Mouse (Mus musculus): ENCODE measurements around the gene Plin1. TPM values are rescaled to one million over a fixed set of nuclear protein-coding genes. Genes with fewer than 3 reads are reported as not detected.
A peak's percentile ranks its signal among the peaks of the same experiment; 100 is the strongest.

Plin1 gene
- total and polyA plus RNA-seq, 3 experiments, result not detected

GRCm38 (mm10) chr7:79742659-79743536 is 10.2 kb upstream of the Plin1 start, which contains the start of the genes Pex11a and Wdr93:
Gene Pex11a (minus strand): TSS chr7:79743131.
Gene Wdr93 (plus strand): TSS chr7:79743163.
- Histone ChIP-seq H3K4me2 (ENCODE audit: insufficient read depth, low read depth, poor library complexity, severe bottlenecking) (peak within 1 kb of the TSS; percentile 91), H3K4me3 (replicated peaks in 1 of 3; ENCODE audit: low read depth in 2 of 3, low read length in 2 of 3, poor library complexity in 1 of 3) (peak within 1 kb of the TSS; percentile 67 to 85 (median 84)), H3K4me1 (ENCODE audit: control insufficient read depth in 1 of 2, insufficient read depth in 2 of 2) (peaks cover 0 to 5% of the 10 kb centered on the region in 2 experiments; a peak in 2 of 4 replicates), H3K27ac (ENCODE audit: insufficient read depth, low read depth) (no peak within 1 kb of the TSS), H3K79me2 (replicated peaks; ENCODE audit: control insufficient read depth, extremely low read depth, insufficient read depth, poor library complexity, severe bottlenecking) (no peaks in the 10 kb centered on the region), H3K9me3 (replicated peaks; ENCODE audit: low read length) (no peaks in the 10 kb centered on the region), H3K9ac (ENCODE audit: insufficient read depth, low read depth) (peak within 1 kb of the TSS; percentile 75), H3K27me3 (replicated peaks) (no peaks in the 10 kb centered on the region), H3K36me3 (replicated peaks in 1 of 2; ENCODE audit: control insufficient read depth in 1 of 2, insufficient read depth in 1 of 2, low read length in 1 of 2) (peaks cover 5 to 18% of the 10 kb centered on the region in 2 experiments)
- dilution Hi-C loops (cut with MboI; ENCODE audit: extremely low pct_ligation_motif_present, extremely low pct_unique_long_range_greater_than_20kb, low sequenced_read_pairs) (no loop called here), in situ Hi-C loops (cut with MboI; ENCODE audit: low pct_ligation_motif_present, low pct_unique_long_range_greater_than_20kb, low sequenced_read_pairs) (no loop called here)
- peak; percentile 94 for DNase-seq (ENCODE audit: extremely low read depth)
- TF ChIP-seq TCF12 (IDR thresholded peaks at IDR 0.05; ENCODE audit: low read depth, low read length) (peak; percentile 44; the same call in 1 of the 2 replicates), ZKSCAN1 (IDR thresholded peaks at IDR 0.05; ENCODE audit: borderline replicate concordance, low read depth, low read length) (no peak), IRF4 (IDR thresholded peaks at IDR 0.05; ENCODE audit: low read depth, low read length) (peak; percentile 36; the same call in 1 of the 2 replicates), NRF1 (IDR thresholded peaks at IDR 0.05; ENCODE audit: low read depth, low read length) (no peak), BHLHE40 (IDR thresholded peaks at IDR 0.05; ENCODE audit: low read depth, low read length) (peak; percentile 45; the same call in 1 of the 2 replicates), USF2 (conservative IDR thresholded peaks at IDR 0.05; ENCODE audit: low read depth, low read length) (no peak), KAT2A (IDR thresholded peaks at IDR 0.05; ENCODE audit: insufficient replicate concordance, low read length) (peak; percentile 90), TBP (conservative IDR thresholded peaks at IDR 0.05; ENCODE audit: low read depth, low read length) (0 out of 2 replicates have a peak, but pooled peaks have one; percentile 22), MYC (IDR thresholded peaks at IDR 0.05; ENCODE audit: low read depth, low read length) (0 out of 2 replicates have a peak, but pooled peaks have one; percentile 45), GABPA (IDR thresholded peaks at IDR 0.05; ENCODE audit: insufficient replicate concordance, low read depth, low read length) (no peak), NELFE (IDR thresholded peaks at IDR 0.05; ENCODE audit: low read depth, low read length) (peak; percentile 56), SMC3 (IDR thresholded peaks at IDR 0.05; ENCODE audit: low read depth, low read length) (no peak), JUND (conservative IDR thresholded peaks at IDR 0.05; ENCODE audit: low read depth, low read length) (no peak), JUN (IDR thresholded peaks at IDR 0.05; ENCODE audit: insufficient read depth, low read depth, low read length) (no peak), CHD2 (IDR thresholded peaks at IDR 0.05; ENCODE audit: low read length) (no peak), MAX (IDR thresholded peaks at IDR 0.05; ENCODE audit: low read length) (peak; percentile 87), ETS1 (conservative IDR thresholded peaks at IDR 0.05; ENCODE audit: low read depth, low read length) (peak; percentile 49; the same call in 1 of the 2 replicates), MAZ (IDR thresholded peaks at IDR 0.05; ENCODE audit: low read depth, low read length) (0 out of 2 replicates have a peak, but pooled peaks have one; percentile 45), E2F4 (IDR thresholded peaks at IDR 0.05; ENCODE audit: insufficient replicate concordance, low read depth, low read length) (no peak), ZMIZ1 (IDR thresholded peaks at IDR 0.05; ENCODE audit: low read depth, low read length) (no peak), ELF1 (IDR thresholded peaks at IDR 0.05; ENCODE audit: low read depth, low read length) (peak; percentile 86), MXI1 (IDR thresholded peaks at IDR 0.05; ENCODE audit: low read depth, low read length) (peak; percentile 92), ZNF384 (IDR thresholded peaks at IDR 0.05; ENCODE audit: low read depth, low read length) (no peak), EP300 (IDR thresholded peaks at IDR 0.05; ENCODE audit: low read length) (peak; percentile 33; the same call in 1 of the 2 replicates), MAFK (IDR thresholded peaks at IDR 0.05; ENCODE audit: insufficient replicate concordance, low read length) (no peak), CTCF (conservative IDR thresholded peaks at IDR 0.05 in 1 of 2, IDR thresholded peaks at IDR 0.05 in 1 of 2; ENCODE audit: low read depth in 2 of 2, low read length in 2 of 2) (no peak), RCOR1 (conservative IDR thresholded peaks at IDR 0.05; ENCODE audit: low read depth, low read length) (no peak), SIN3A (IDR thresholded peaks at IDR 0.05; ENCODE audit: low read length) (peak; percentile 79), POLR2AphosphoS2 (IDR thresholded peaks at IDR 0.05; ENCODE audit: low read depth, low read length) (no peak), PAX5 (IDR thresholded peaks at IDR 0.05; ENCODE audit: low read length) (no peak), POLR2A (IDR thresholded peaks at IDR 0.05; ENCODE audit: low read depth, low read length) (peak; percentile 64), ZC3H11A (IDR thresholded peaks at IDR 0.05; ENCODE audit: low read depth, low read length) (no peak), HCFC1 (IDR thresholded peaks at IDR 0.05; ENCODE audit: low read depth, low read length) (peak; percentile 78), USF1 (IDR thresholded peaks at IDR 0.05; ENCODE audit: low read depth, low read length) (peak; percentile 5; the same call in 1 of the 2 replicates), CHD1 (IDR thresholded peaks at IDR 0.05; ENCODE audit: low read depth, low read length) (no peak), UBTF (IDR thresholded peaks at IDR 0.05; ENCODE audit: low read depth, low read length) (no peak), MEF2A (IDR thresholded peaks at IDR 0.05; ENCODE audit: borderline replicate concordance, low read depth, low read length) (0 out of 2 replicates have a peak, but pooled peaks have one; percentile 37)
